17 mouse cellular contexts compared by ENCODE assay signal in genomic region chr6:90540520-90540919, GRCm38 (mm10). TPM values are rescaled to one million over a fixed set of nuclear protein-coding genes. Genes with fewer than 3 reads are reported as not detected.
DNase-seq lines count a peak whose midpoint lies in the region; ATAC-seq and TF ChIP-seq lines count a peak whose summit lies in the region.
"Had no signal": no experiment of that assay in that cellular context is flagged by ENCODE, and none has a peak within 500 bp of the region (broad histone marks: within the 10 kb centered on the region; RNA-seq: fewer than 3 reads in every experiment).

No protein-coding gene starts in this region.

- peak; percentile 49 for DNase-seq in gastrocnemius, adult 2 months
- DNase-seq in gastrocnemius, postnatal 14 days: no peak
- DNase-seq in forebrain, embryonic 14.5 days (ENCODE audit: low spot score): no peak
- DNase-seq in hindbrain, embryonic 14.5 days (ENCODE audit: low spot score): no peak
- no peak for DNase-seq in kidney, adult 18-20 months
- DNase-seq in retina, postnatal 1 day: no peak
- DNase-seq in frontal cortex, postnatal 10 days (ENCODE audit: low spot score in 2 of 2): no peak
- DNase-seq: cerebellum, postnatal 36 days; gastrocnemius, postnatal 10 days; heart, postnatal 36 days; kidney, adult 8-10 months; right cerebral cortex, postnatal 4 days had no signal

- intact Hi-C loops in gastrocnemius, adult 2 months (cut with DNase I): no loop called here
- intact Hi-C loops in gastrocnemius, postnatal 14 days (cut with DNase I; ENCODE audit: low total_unique reads): no loop called here

- 70% methylated on average over 1 of the region's 1 CpGs for WGBS in forebrain, embryonic 14.5 days
- WGBS in hindbrain, embryonic 14.5 days: 64% methylated on average over 1 of the region's 1 CpGs
- WGBS in midbrain, embryonic 15.5 days: 78% methylated on average over 1 of the region's 1 CpGs

- no peaks in the 10 kb centered on the region for H3K27me3 ChIP-seq in forebrain, embryonic 14.5 days (replicated peaks; ENCODE audit: control insufficient read depth, insufficient read depth, low read length)
- no peaks in the 10 kb centered on the region for H3K27me3 ChIP-seq in hindbrain, embryonic 14.5 days (ENCODE audit: control insufficient read depth, insufficient read depth, low read length)
- no peaks in the 10 kb centered on the region for H3K27me3 ChIP-seq in midbrain, embryonic 15.5 days (replicated peaks)
- H3K27me3 ChIP-seq: lung, embryonic 15.5 days; Patski had no signal

- no peak overlapping the region for H3K4me2 ChIP-seq in forebrain, embryonic 14.5 days (ENCODE audit: low read length)
- H3K4me2 ChIP-seq in hindbrain, embryonic 14.5 days (replicated peaks): no peak overlapping the region
- H3K4me2 ChIP-seq in midbrain, embryonic 15.5 days: no peak overlapping the region
- H3K4me2 ChIP-seq: heart, embryonic 11.5 days; limb, embryonic 13.5 days; lung, embryonic 15.5 days had no signal

- H3K9me3 ChIP-seq in forebrain, embryonic 14.5 days (replicated peaks; ENCODE audit: control insufficient read depth, low read length): no peaks in the 10 kb centered on the region
- H3K9me3 ChIP-seq in hindbrain, embryonic 14.5 days (ENCODE audit: control insufficient read depth, low read length): no peaks in the 10 kb centered on the region
- H3K9me3 ChIP-seq in midbrain, embryonic 15.5 days: no peaks in the 10 kb centered on the region
- H3K9me3 ChIP-seq: limb, embryonic 13.5 days; lung, embryonic 15.5 days had no signal

- ATAC-seq in forebrain, embryonic 14.5 days: no peak
- no peak for ATAC-seq in hindbrain, embryonic 14.5 days (ENCODE audit: low FRiP score)
- no peak for ATAC-seq in midbrain, embryonic 15.5 days (replicated peaks)
- ATAC-seq: Patski had no signal

- H3K27ac ChIP-seq in gastrocnemius, adult 2 months: no peak overlapping the region
- peak overlapping the region; percentile 74 for H3K27ac ChIP-seq in forebrain, embryonic 14.5 days (ENCODE audit: low read depth, low read length)
- H3K27ac ChIP-seq in hindbrain, embryonic 14.5 days: peak overlapping the region; percentile 82
- peak overlapping the region; percentile 68 for H3K27ac ChIP-seq in midbrain, embryonic 15.5 days
- H3K27ac ChIP-seq: limb, embryonic 13.5 days; lung, embryonic 15.5 days had no signal

- H3K4me1 ChIP-seq in forebrain, embryonic 14.5 days (ENCODE audit: control insufficient read depth, insufficient read depth, low read length): 0 out of 2 replicates have a peak, but pooled peaks cover 4% of the 10 kb centered on the region
- H3K4me1 ChIP-seq in hindbrain, embryonic 14.5 days (replicated peaks; ENCODE audit: control insufficient read depth, insufficient read depth, low read length): no peaks in the 10 kb centered on the region
- no peaks in the 10 kb centered on the region for H3K4me1 ChIP-seq in midbrain, embryonic 15.5 days
- H3K4me1 ChIP-seq: limb, embryonic 13.5 days; lung, embryonic 15.5 days had no signal

- no peaks in the 10 kb centered on the region for H3K36me3 ChIP-seq in forebrain, embryonic 14.5 days (ENCODE audit: control insufficient read depth, insufficient read depth, low read length)
- H3K36me3 ChIP-seq in hindbrain, embryonic 14.5 days (replicated peaks; ENCODE audit: control insufficient read depth, insufficient read depth): no peaks in the 10 kb centered on the region
- H3K36me3 ChIP-seq in midbrain, embryonic 15.5 days (replicated peaks): no peaks in the 10 kb centered on the region
- H3K36me3 ChIP-seq: limb, embryonic 13.5 days; lung, embryonic 15.5 days had no signal

- H3K9ac ChIP-seq in forebrain, embryonic 14.5 days (ENCODE audit: low read length): no peak overlapping the region
- H3K9ac ChIP-seq in hindbrain, embryonic 14.5 days: no peak overlapping the region
- no peak overlapping the region for H3K9ac ChIP-seq in midbrain, embryonic 15.5 days
- H3K9ac ChIP-seq: limb, embryonic 13.5 days; lung, embryonic 15.5 days had no signal

- no peak overlapping the region for H3K4me3 ChIP-seq in gastrocnemius, adult 2 months
- H3K4me3 ChIP-seq in forebrain, embryonic 14.5 days (ENCODE audit: low read depth, low read length): no peak overlapping the region
- no peak overlapping the region for H3K4me3 ChIP-seq in hindbrain, embryonic 14.5 days (replicated peaks; ENCODE audit: low read length)
- no peak overlapping the region for H3K4me3 ChIP-seq in midbrain, embryonic 15.5 days
- H3K4me3 ChIP-seq: limb, embryonic 13.5 days; lung, embryonic 15.5 days had no signal

- no peak for TF ChIP-seq CTCF in gastrocnemius, adult 2 months (IDR thresholded peaks at IDR 0.05)

RNA-seq across cellular contexts. Expression of gene Aldh1l1, which starts 54.3 kb away (rescaled TPM):
- 1 to 10 TPM; 3.6 to 5.3 TPM for total RNA-seq in gastrocnemius, adult 2 months (2021)
- total RNA-seq in gastrocnemius, postnatal 14 days (2021): 1 to 10 TPM; 3.0 to 6.8 TPM
- 15.8 and 24.1 TPM in 2 replicates for polyA plus RNA-seq in forebrain, embryonic 14.5 days (2014; fragmentation: Nextera tagmentation; extraction: Ambion mirVana)
- 47.0 and 53.8 TPM in 2 replicates for polyA plus RNA-seq in hindbrain, embryonic 14.5 days (2014; fragmentation: Nextera tagmentation; extraction: Ambion mirVana)
- 49.9 and 58.7 TPM in 2 replicates for polyA plus RNA-seq in midbrain, embryonic 15.5 days (2015; fragmentation: Nextera tagmentation; extraction: Ambion mirVana)
